Mouse (Mus musculus) MEL (cell line): Measurements from ENCODE around the gene Ntn3.
A peak's percentile ranks its signal among the peaks of the same experiment; 100 is the strongest.

Source experiments
- CTCF ChIP-seq, 3 experiments: IDR thresholded peaks in 2 of 3; conservative IDR thresholded peaks in 1 of 3; 2 replicates each; pipeline ENCODE4 v1.5.1; 2011 to 2012; ENCODE audit warnings: low read length in 3 of 3, low read depth in 2 of 3, mild to moderate bottlenecking in 2 of 3, improper control_type of control experiment in 1 of 3, inconsistent platforms in 1 of 3, mixed read lengths in 1 of 3, moderate library complexity in 1 of 3; ENCODE audit not compliant: control insufficient read depth in 1 of 3, insufficient read depth in 1 of 3, poor library complexity in 1 of 3, severe bottlenecking in 1 of 3
- POLR2A ChIP-seq, 2 experiments: IDR thresholded peaks; 2 replicates each; pipeline ENCODE4 v1.6.1; 2011 to 2012; ENCODE audit warnings: low read length in 2 of 2, mild to moderate bottlenecking in 2 of 2, control low read depth in 1 of 2, improper control_type of control experiment in 1 of 2, low read depth in 1 of 2, moderate library complexity in 1 of 2; ENCODE audit not compliant: control insufficient read depth in 1 of 2, insufficient read depth in 1 of 2, poor library complexity in 1 of 2

GRCm38 (mm10) chr17:24206451-24207351 lies 2.6 kb downstream of the Ntn3 start:
- TF ChIP-seq POLR2A (IDR thresholded peaks at IDR 0.05; ENCODE audit: control insufficient read depth in 1 of 2, insufficient read depth in 1 of 2, low read depth in 1 of 2, low read length in 2 of 2, poor library complexity in 1 of 2) (peak; percentile 68 to 80), CTCF (IDR thresholded peaks at IDR 0.05 in 2 of 3, conservative IDR thresholded peaks at IDR 0.05 in 1 of 3; ENCODE audit: control insufficient read depth in 1 of 3, insufficient read depth in 1 of 3, low read depth in 2 of 3, low read length in 3 of 3, poor library complexity in 1 of 3, severe bottlenecking in 1 of 3) (peak in 2 of 3 experiments; percentile 24 to 29; a peak in 2 of 6 replicates)
